Mouse (Mus musculus): ENCODE results near the gene Cyb561d2. TPM values are rescaled to one million over a fixed set of nuclear protein-coding genes. Genes with fewer than 3 reads are reported as not detected.

Gene Cyb561d2
- polyA plus RNA-seq (2012; rRNA removed), result 28.3 and 29.4 TPM in 2 replicates

- Histone ChIP-seq H3K4me1 (ENCODE audit: control insufficient read depth, insufficient read depth, low read length) (peaks cover 17% of the 10 kb centered on the region), H3K27me3 (ENCODE audit: control insufficient read depth, insufficient read depth, low read length) (no peaks in the 10 kb centered on the region), H3K36me3 (ENCODE audit: control insufficient read depth, insufficient read depth, low read length) (no peaks in the 10 kb centered on the region; the same call in none of the 2 replicates), H3K4me3 (ENCODE audit: control insufficient read depth, low read depth, low read length) (peak within 1 kb of the TSS; percentile 92), H3K27ac (ENCODE audit: control insufficient read depth, insufficient read depth, low read depth, low read length) (peak within 1 kb of the TSS; percentile 85)
- TF ChIP-seq CTCF (IDR thresholded peaks at IDR 0.05; ENCODE audit: control insufficient read depth, insufficient read depth, insufficient replicate concordance, low read depth, low read length) (no peak), POLR2A (IDR thresholded peaks at IDR 0.05; ENCODE audit: control insufficient read depth, low read depth, low read length) (peak; percentile 61)
Measured at GRCm38 (mm10) chr9:107541474-107542351, at the start of gene Cyb561d2, which contains the start of gene Nprl2. Gene Cyb561d2, minus strand, starts transcription at chr9:107542193. Gene Nprl2, plus strand, starts transcription at chr9:107542226.

GRCm38 (mm10) chr9:107590773-107591060 is 48.7 kb upstream of the Cyb561d2 start:
- Histone ChIP-seq H3K4me1 (ENCODE audit: control insufficient read depth, insufficient read depth, low read length) (peaks cover 6% of the 10 kb centered on the region), H3K27me3 (ENCODE audit: control insufficient read depth, insufficient read depth, low read length) (no peaks in the 10 kb centered on the region), H3K27ac (ENCODE audit: control insufficient read depth, insufficient read depth, low read depth, low read length) (no peak overlapping the region), H3K4me3 (ENCODE audit: control insufficient read depth, low read depth, low read length) (no peak overlapping the region), H3K36me3 (ENCODE audit: control insufficient read depth, insufficient read depth, low read length) (no peaks in the 10 kb centered on the region)
- TF ChIP-seq CTCF (IDR thresholded peaks at IDR 0.05; ENCODE audit: control insufficient read depth, insufficient read depth, insufficient replicate concordance, low read depth, low read length), result no peak
- no peak for TF ChIP-seq POLR2A (IDR thresholded peaks at IDR 0.05; ENCODE audit: control insufficient read depth, low read depth, low read length)

- Histone ChIP-seq H3K27me3 (ENCODE audit: control insufficient read depth, insufficient read depth, low read length) (no peaks in the 10 kb centered on the region), H3K27ac (ENCODE audit: control insufficient read depth, insufficient read depth, low read depth, low read length) (no peak overlapping the region), H3K4me3 (ENCODE audit: control insufficient read depth, low read depth, low read length) (no peak overlapping the region), H3K4me1 (ENCODE audit: control insufficient read depth, insufficient read depth, low read length) (peaks cover 6% of the 10 kb centered on the region), H3K36me3 (ENCODE audit: control insufficient read depth, insufficient read depth, low read length) (no peaks in the 10 kb centered on the region)
- TF ChIP-seq POLR2A (IDR thresholded peaks at IDR 0.05; ENCODE audit: control insufficient read depth, low read depth, low read length), result no peak
- no peak for TF ChIP-seq CTCF (IDR thresholded peaks at IDR 0.05; ENCODE audit: control insufficient read depth, insufficient read depth, insufficient replicate concordance, low read depth, low read length)
Measured at GRCm38 (mm10) chr9:107590058-107590772, 48.2 kb upstream of the Cyb561d2 start.

GRCm38 (mm10) chr9:107587833-107588639 is 46.0 kb upstream of the Cyb561d2 start:
- H3K4me3 ChIP-seq (ENCODE audit: control insufficient read depth, low read depth, low read length), result peak overlapping the region; percentile 91
- peak overlapping the region; percentile 48 for H3K27ac ChIP-seq (ENCODE audit: control insufficient read depth, insufficient read depth, low read depth, low read length)
- H3K36me3 ChIP-seq (ENCODE audit: control insufficient read depth, insufficient read depth, low read length), result no peaks in the 10 kb centered on the region
- H3K4me1 ChIP-seq (ENCODE audit: control insufficient read depth, insufficient read depth, low read length), result peaks cover 6% of the 10 kb centered on the region
- no peak for TF ChIP-seq CTCF (IDR thresholded peaks at IDR 0.05; ENCODE audit: control insufficient read depth, insufficient read depth, insufficient replicate concordance, low read depth, low read length)
- TF ChIP-seq POLR2A (IDR thresholded peaks at IDR 0.05; ENCODE audit: control insufficient read depth, low read depth, low read length), result no peak
- H3K27me3 ChIP-seq (ENCODE audit: control insufficient read depth, insufficient read depth, low read length), result no peaks in the 10 kb centered on the region

- TF ChIP-seq POLR2A (IDR thresholded peaks at IDR 0.05; ENCODE audit: control insufficient read depth, low read depth, low read length), result peak; percentile 44
- no peak for TF ChIP-seq CTCF (IDR thresholded peaks at IDR 0.05; ENCODE audit: control insufficient read depth, insufficient read depth, insufficient replicate concordance, low read depth, low read length)
- Histone ChIP-seq H3K4me3 (ENCODE audit: control insufficient read depth, low read depth, low read length) (peak within 1 kb of the TSS; percentile 91), H3K36me3 (ENCODE audit: control insufficient read depth, insufficient read depth, low read length) (no peaks in the 10 kb centered on the region), H3K4me1 (ENCODE audit: control insufficient read depth, insufficient read depth, low read length) (peaks cover 6% of the 10 kb centered on the region), H3K27ac (ENCODE audit: control insufficient read depth, insufficient read depth, low read depth, low read length) (peak within 1 kb of the TSS; percentile 48), H3K27me3 (ENCODE audit: control insufficient read depth, insufficient read depth, low read length) (no peaks in the 10 kb centered on the region)
Measured at GRCm38 (mm10) chr9:107586974-107587832, 45.2 kb upstream of the Cyb561d2 start, which contains the start of gene Ifrd2. Gene Ifrd2, plus strand, starts transcription at chr9:107587642.

GRCm38 (mm10) chr9:107586504-107586903 is 44.5 kb upstream of the Cyb561d2 start:
- no peak overlapping the region for H3K27ac ChIP-seq (ENCODE audit: control insufficient read depth, insufficient read depth, low read depth, low read length)
- TF ChIP-seq POLR2A (IDR thresholded peaks at IDR 0.05; ENCODE audit: control insufficient read depth, low read depth, low read length), result no peak
- TF ChIP-seq CTCF (IDR thresholded peaks at IDR 0.05; ENCODE audit: control insufficient read depth, insufficient read depth, insufficient replicate concordance, low read depth, low read length), result no peak

More at GRCm38 (mm10) chr9:107586504-107586903, 44.5 kb upstream of the Cyb561d2 start:
- Histone ChIP-seq H3K36me3 (ENCODE audit: control insufficient read depth, insufficient read depth, low read length) (no peaks in the 10 kb centered on the region), H3K4me3 (ENCODE audit: control insufficient read depth, low read depth, low read length) (peak overlapping the region; percentile 14; the same call in 1 of the 2 replicates), H3K27me3 (ENCODE audit: control insufficient read depth, insufficient read depth, low read length) (no peaks in the 10 kb centered on the region), H3K4me1 (ENCODE audit: control insufficient read depth, insufficient read depth, low read length) (peaks cover 6% of the 10 kb centered on the region)

Measured in testis, adult 2 months (tissue).